Mouse (Mus musculus) olfactory bulb, adult 2 months (tissue): ENCODE results near the gene Flot2. TPM values are rescaled to one million over a fixed set of nuclear protein-coding genes. Genes with fewer than 3 reads are reported as not detected.

Experiments
- H3K27ac ChIP-seq: fragments of 200-500 bp; 2 replicates; pipeline ENCODE4 v1.5.1; 2012; ENCODE audit warnings: low read depth, low read length; ENCODE audit not compliant: insufficient read depth
- H3K4me1 ChIP-seq: fragments of 200-500 bp; 2 replicates; pipeline ENCODE4 v1.6.1; 2012; ENCODE audit warnings: low read length; ENCODE audit not compliant: control insufficient read depth, insufficient read depth
- H3K4me3 ChIP-seq: fragments of 200-500 bp; 2 replicates; pipeline ENCODE4 v1.5.1; 2012; ENCODE audit warnings: mild to moderate bottlenecking, low read depth, low read length, moderate library complexity; ENCODE audit not compliant: insufficient read depth
- CTCF ChIP-seq: fragments of 200-500 bp; IDR thresholded peaks from 2 replicates; pipeline ENCODE4 v1.5.1; 2012; ENCODE audit warnings: low read depth, mild to moderate bottlenecking, low read length, moderate library complexity; ENCODE audit not compliant: insufficient read depth
- POLR2A ChIP-seq: fragments of 200-500 bp; IDR thresholded peaks from 2 replicates; pipeline ENCODE4 v1.6.1; 2012; ENCODE audit warnings: mild to moderate bottlenecking, low read depth, low read length, moderate library complexity; ENCODE audit not compliant: insufficient read depth
- WGBS: fragments of 180-500 bp; shearing (Covaris S2); methylation state at CpG from one replicate; pipeline ENCODE4 v1.1.7; 2018; 5-methylcytosine and 5-hydroxymethylcytosine counted together
- polyA plus RNA-seq: library from polyadenylated mRNA; stranded (reverse); fragments of >200 nt; gene quantifications from 2 replicates; pipeline ENCODE4 v1.2.4, GENCODE M21; 2012; ENCODE audit warnings: low replicate concordance; ENCODE audit not compliant: missing spikeins, insufficient read depth, insufficient read length

Flot2 gene
- not detected in 2 replicates for polyA plus RNA-seq

GRCm38 (mm10) chr11:78037831-78038752, at the start of gene Flot2:
Gene Flot2, plus strand, starts transcription at chr11:78037931.
- no peak within 1 kb of the TSS for H3K27ac ChIP-seq
- WGBS, result 4% methylated on average over 51 of the region's 55 CpGs
- peaks cover 4% of the 10 kb centered on the region for H3K4me1 ChIP-seq
- peak within 1 kb of the TSS; percentile 61 for H3K4me3 ChIP-seq
- TF ChIP-seq POLR2A (peak; percentile 34; the same call in 1 of the 2 replicates), CTCF (no peak)

DNA sequence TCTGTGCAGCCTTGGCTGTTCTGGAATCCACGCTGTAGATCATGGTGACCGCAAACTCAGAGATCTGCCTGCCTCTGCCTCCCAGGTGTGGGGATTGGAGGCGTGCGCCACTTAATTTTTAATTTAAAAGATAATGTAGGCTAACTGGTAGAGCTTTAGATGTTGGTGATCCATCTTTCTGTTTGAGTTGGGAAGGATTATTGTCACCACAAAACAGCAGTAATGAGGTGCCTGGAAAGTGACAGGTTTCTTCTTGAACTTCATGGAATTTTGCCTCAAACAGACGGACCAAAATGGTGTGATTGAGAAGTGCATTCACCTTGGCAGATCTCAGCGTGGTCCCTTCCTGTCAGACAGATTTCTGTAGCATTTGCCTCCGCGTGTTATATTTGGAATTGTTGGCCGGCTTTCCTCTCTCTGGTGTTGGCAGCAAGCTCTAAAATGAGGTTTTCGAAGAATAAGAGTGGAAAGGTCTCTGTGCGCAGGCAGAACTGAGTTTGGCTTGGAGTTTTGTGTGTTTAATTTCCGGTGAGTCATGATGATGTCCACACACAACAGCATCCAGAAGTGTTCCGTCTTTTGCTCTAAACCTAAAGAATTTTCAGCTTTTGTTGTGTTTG, 48.5 kb upstream of the Flot2 start:
- no peak for TF ChIP-seq POLR2A
- no peak for TF ChIP-seq CTCF
- Histone ChIP-seq H3K27ac (no peak overlapping the region), H3K4me3 (no peak overlapping the region), H3K4me1 (0 out of 2 replicates have a peak, but pooled peaks cover 7% of the 10 kb centered on the region)
- WGBS, result 65% methylated on average over 13 of the region's 13 CpGs

DNA sequence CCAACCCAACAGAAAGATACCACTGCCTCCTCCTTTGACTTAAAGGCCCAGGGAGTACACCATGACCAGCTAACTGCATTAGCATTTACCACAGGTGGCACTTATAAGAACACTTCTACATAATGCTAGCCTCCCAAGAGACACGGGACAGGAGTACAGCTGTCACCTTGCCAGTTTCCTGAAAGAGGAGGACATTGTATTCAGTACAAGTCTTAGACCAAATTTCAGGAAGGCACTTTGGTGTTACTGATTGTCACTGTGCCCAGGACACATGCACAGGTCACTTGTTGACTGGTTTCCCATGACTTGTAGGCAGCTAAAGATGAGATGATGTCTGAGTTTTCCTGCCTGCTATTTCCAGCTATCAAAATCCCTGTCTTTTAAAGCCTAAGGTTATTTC, 42.2 kb upstream of the Flot2 start:
- Histone ChIP-seq H3K4me1 (no peaks in the 10 kb centered on the region), H3K27ac (no peak overlapping the region), H3K4me3 (no peak overlapping the region)
- 42% methylated on average over 1 of the region's 1 CpGs for WGBS
- TF ChIP-seq CTCF, result no peak
- TF ChIP-seq POLR2A, result no peak

DNA sequence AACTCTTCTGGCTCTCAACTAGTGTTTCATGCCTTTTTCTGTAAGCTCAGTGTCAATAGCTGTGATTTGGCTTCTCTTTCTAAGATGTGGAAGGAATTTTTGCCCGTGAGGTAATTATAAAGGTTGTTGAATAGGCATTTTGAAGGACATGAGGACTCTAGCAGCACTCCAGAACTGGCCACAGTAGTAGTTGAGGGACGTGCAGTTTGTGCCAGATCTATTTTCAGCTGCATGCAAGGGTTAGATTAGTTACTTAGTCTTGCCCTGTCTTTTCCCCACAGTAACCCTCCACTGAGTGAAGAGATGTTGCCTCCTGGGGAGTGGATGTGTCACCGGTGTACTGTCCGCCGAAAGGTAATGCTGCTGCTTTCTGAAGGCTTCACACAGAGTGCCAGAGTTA, 31.3 kb upstream of the Flot2 start:
- no peak overlapping the region for H3K4me3 ChIP-seq
- WGBS, result 74% methylated on average over 5 of the region's 5 CpGs
- TF ChIP-seq CTCF (no peak), POLR2A (no peak)
- no peak overlapping the region for H3K27ac ChIP-seq
- H3K4me1 ChIP-seq, result no peaks in the 10 kb centered on the region; the same call in 1 of the 2 replicates

- Histone ChIP-seq H3K4me1 (no peaks in the 10 kb centered on the region), H3K4me3 (no peak overlapping the region), H3K27ac (no peak overlapping the region)
- WGBS, result 22% methylated on average over 4 of the region's 4 CpGs
- TF ChIP-seq POLR2A, result no peak
- TF ChIP-seq CTCF, result no peak
Measured at GRCm38 (mm10) chr11:78019676-78020075, 18.1 kb upstream of the Flot2 start.

DNA sequence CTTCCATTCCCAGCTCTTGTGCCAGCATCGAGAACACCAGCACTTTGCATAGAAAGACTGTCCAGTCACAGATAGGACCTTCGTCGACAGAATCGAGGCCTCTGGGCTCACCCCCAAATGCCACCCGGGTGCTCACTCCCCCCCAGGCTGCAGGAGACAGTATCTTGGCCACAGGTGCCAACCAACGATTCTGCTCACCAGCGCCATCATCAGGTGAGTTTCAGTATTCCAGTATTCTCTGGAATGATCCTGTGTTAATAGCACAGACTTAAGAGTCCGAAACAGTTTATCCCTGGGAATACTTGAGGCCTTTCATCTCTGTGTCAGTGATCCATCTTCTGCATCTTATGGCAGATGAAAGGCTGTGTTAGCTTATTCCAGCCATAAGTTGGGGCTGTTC, 14.1 kb upstream of the Flot2 start:
- Histone ChIP-seq H3K27ac (no peak overlapping the region), H3K4me1 (no peaks in the 10 kb centered on the region), H3K4me3 (no peak overlapping the region)
- 65% methylated on average over 8 of the region's 8 CpGs for WGBS
- TF ChIP-seq POLR2A (no peak), CTCF (no peak)

DNA sequence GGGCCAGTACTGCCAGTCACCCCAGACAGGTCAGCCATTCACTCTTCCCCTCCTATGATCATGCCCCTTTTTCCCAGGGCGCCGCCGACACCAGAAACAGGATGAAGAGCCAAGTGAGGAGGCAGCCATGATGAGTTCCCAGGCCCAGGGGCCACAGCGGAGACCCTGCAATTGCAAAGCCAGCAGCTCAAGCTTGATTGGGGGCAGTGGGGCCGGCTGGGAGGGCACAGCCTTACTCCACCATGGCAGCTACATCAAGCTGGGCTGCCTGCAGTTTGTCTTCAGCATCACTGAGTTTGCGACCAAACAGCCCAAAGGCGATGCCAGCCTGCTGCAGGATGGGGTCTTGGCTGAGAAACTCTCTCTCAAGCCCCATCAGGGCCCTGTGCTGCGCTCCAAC, 8.5 kb upstream of the Flot2 start:
- TF ChIP-seq POLR2A (no peak), CTCF (no peak)
- 83% methylated on average over 8 of the region's 8 CpGs for WGBS
- Histone ChIP-seq H3K4me3 (no peak overlapping the region), H3K27ac (no peak overlapping the region), H3K4me1 (peaks cover 5% of the 10 kb centered on the region; the same call in 1 of the 2 replicates)

DNA sequence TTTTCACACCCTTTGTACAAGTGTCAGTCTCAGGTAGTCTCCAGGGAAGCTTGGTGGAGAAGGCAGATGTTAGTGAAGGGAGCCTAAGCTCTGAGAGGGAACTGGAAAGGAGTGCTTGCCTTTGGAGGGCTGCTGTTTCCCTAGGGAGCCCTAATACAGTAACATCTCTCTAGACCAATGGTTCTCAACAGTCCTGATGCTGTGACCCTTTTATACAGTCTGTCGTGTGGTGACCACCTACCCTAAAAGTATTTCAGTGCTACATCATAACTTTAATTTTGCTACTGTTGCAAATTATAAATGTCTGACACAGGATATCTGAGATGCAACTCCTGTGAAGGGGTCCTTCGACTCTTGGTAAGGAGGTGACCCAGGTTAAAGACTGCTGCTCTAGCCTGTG, 7.1 kb upstream of the Flot2 start:
- no peak overlapping the region for H3K27ac ChIP-seq
- WGBS, result 72% methylated on average over 2 of the region's 2 CpGs
- TF ChIP-seq CTCF (no peak), POLR2A (no peak)

DNA sequence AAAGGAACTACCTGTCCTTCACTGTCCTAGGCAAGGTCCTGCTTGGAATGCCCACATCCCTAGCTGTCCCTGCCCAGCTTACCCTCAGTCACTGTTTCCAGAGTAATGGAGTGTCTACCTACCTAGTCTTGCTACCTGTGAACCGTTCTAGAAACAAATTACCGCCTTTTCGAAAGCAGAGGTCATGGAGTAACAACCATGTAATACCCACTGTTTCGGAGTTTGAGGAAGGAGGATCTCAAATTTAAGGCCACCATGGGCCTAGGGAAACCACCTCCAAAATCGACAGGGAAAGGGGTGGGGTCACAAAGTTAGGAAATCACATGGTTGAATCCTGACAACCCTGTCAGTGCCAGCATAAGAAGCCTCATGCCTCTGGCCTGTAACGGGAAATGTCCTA, 6.3 kb upstream of the Flot2 start:
- Histone ChIP-seq H3K27ac (no peak overlapping the region), H3K4me3 (no peak overlapping the region), H3K4me1 (peaks cover 5% of the 10 kb centered on the region; the same call in 1 of the 2 replicates)
- 49% methylated on average over 6 of the region's 6 CpGs for whole genome bisulfite sequencing
- TF ChIP-seq CTCF (no peak), POLR2A (no peak)

More for the DNA sequence above, 7.1 kb upstream of the Flot2 start:
- Histone ChIP-seq H3K4me3 (no peak overlapping the region), H3K4me1 (peaks cover 5% of the 10 kb centered on the region; the same call in 1 of the 2 replicates)
